Mouse (Mus musculus): ENCODE measurements around the gene Rad51b. TPM values are rescaled to one million over a fixed set of nuclear protein-coding genes. Genes with fewer than 3 reads are reported as not detected.

Gene Rad51b
- polyA plus RNA-seq, 1 experiment from 2014 or later = 0.87 TPM

DNA sequence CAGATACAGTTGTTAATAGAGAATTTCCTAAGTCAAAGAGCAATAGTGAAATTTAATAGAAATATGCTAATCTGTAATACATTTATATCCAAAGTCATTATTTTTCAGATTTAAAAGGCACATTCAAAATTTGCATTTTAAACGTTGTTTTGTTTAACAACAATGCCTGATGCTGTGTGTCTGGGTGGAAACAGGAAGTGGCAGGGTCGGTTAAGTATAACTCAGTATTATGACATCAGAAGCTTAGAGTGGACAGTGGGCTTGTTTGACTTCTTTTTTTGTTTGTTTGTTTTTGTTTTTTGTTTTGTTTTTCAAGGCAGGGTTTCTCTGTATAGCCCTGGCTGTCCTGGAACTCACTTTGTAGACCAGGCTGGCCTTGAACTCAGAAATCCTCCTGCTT lies 147.6 kb downstream of the Rad51b start:
- Histone ChIP-seq H3K9me3 (ENCODE audit: control insufficient read depth, low read length) (no peaks in the 10 kb centered on the region), H3K4me3 (ENCODE audit: low read depth, low read length) (no peak overlapping the region), H3K4me1 (ENCODE audit: control insufficient read depth, insufficient read depth, low read length) (no peaks in the 10 kb centered on the region), H3K27me3 (ENCODE audit: control insufficient read depth, insufficient read depth, low read length) (no peaks in the 10 kb centered on the region), H3K36me3 (ENCODE audit: control insufficient read depth, insufficient read depth, low read length) (no peaks in the 10 kb centered on the region), H3K4me2 (ENCODE audit: low read depth, low read length) (no peak overlapping the region), H3K9ac (replicated peaks; ENCODE audit: low read depth, low read length) (no peak overlapping the region), H3K27ac (ENCODE audit: low read depth, low read length) (no peak overlapping the region)
- no peak for ATAC-seq (ENCODE audit: low read depth)
- whole genome bisulfite sequencing = 82% methylated on average over 2 of the region's 2 CpGs

- no peak for ATAC-seq (ENCODE audit: low read depth)
Measured at GRCm38 (mm10) chr12:79447039-79447438, 150.0 kb downstream of the Rad51b start.

GRCm38 (mm10) chr12:79449817-79450411 lies 152.8 kb downstream of the Rad51b start:
- ATAC-seq (ENCODE audit: low read depth) = no peak
- Histone ChIP-seq H3K4me3 (ENCODE audit: low read depth, low read length) (no peak overlapping the region), H3K4me2 (ENCODE audit: low read depth, low read length) (no peak overlapping the region), H3K9me3 (ENCODE audit: control insufficient read depth, low read length) (no peaks in the 10 kb centered on the region), H3K27ac (ENCODE audit: low read depth, low read length) (no peak overlapping the region), H3K27me3 (ENCODE audit: control insufficient read depth, insufficient read depth, low read length) (no peaks in the 10 kb centered on the region), H3K9ac (replicated peaks; ENCODE audit: low read depth, low read length) (no peak overlapping the region), H3K36me3 (ENCODE audit: control insufficient read depth, insufficient read depth, low read length) (no peaks in the 10 kb centered on the region), H3K4me1 (ENCODE audit: control insufficient read depth, insufficient read depth, low read length) (no peaks in the 10 kb centered on the region)
- 70% methylated on average over 8 of the region's 8 CpGs for WGBS

More at GRCm38 (mm10) chr12:79447039-79447438, 150.0 kb downstream of the Rad51b start:
- 64% methylated on average over 3 of the region's 3 CpGs for WGBS
- H3K27me3 ChIP-seq (ENCODE audit: control insufficient read depth, insufficient read depth, low read length) = no peaks in the 10 kb centered on the region
- no peak overlapping the region for H3K4me3 ChIP-seq (ENCODE audit: low read depth, low read length)
- H3K27ac ChIP-seq (ENCODE audit: low read depth, low read length) = no peak overlapping the region
- H3K9me3 ChIP-seq (ENCODE audit: control insufficient read depth, low read length) = no peaks in the 10 kb centered on the region
- H3K36me3 ChIP-seq (ENCODE audit: control insufficient read depth, insufficient read depth, low read length) = no peaks in the 10 kb centered on the region
- no peak overlapping the region for H3K9ac ChIP-seq (replicated peaks; ENCODE audit: low read depth, low read length)
- no peaks in the 10 kb centered on the region for H3K4me1 ChIP-seq (ENCODE audit: control insufficient read depth, insufficient read depth, low read length)
- no peak overlapping the region for H3K4me2 ChIP-seq (ENCODE audit: low read depth, low read length)

DNA sequence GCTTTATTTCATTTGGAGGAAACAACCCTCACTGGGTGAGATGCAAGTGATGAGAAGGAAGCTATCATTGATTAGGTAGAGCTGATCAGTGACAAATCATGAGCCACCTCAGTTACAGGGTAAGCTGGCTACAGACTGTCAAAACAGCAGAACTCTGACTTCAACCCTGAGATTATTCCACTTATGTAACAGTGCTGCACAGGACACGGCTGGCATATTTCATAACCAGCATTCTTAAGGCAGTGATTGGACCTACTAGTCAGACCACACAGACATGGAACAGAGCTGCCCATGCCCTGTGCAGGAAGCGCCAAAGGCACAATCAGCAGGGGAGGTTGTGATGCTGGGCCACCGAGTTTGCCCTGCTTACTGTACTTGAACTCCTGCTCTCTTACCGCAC lies 155.8 kb downstream of the Rad51b start:
- H3K27ac ChIP-seq (ENCODE audit: low read depth, low read length) = no peak overlapping the region
- WGBS = 93% methylated on average over 4 of the region's 4 CpGs
- no peaks in the 10 kb centered on the region for H3K9me3 ChIP-seq (ENCODE audit: control insufficient read depth, low read length)
- no peak overlapping the region for H3K4me3 ChIP-seq (ENCODE audit: low read depth, low read length)
- peaks cover 6% of the 10 kb centered on the region for H3K4me1 ChIP-seq (ENCODE audit: control insufficient read depth, insufficient read depth, low read length)
- no peak for ATAC-seq (ENCODE audit: low read depth)
- H3K36me3 ChIP-seq (ENCODE audit: control insufficient read depth, insufficient read depth, low read length) = no peaks in the 10 kb centered on the region
- H3K9ac ChIP-seq (replicated peaks; ENCODE audit: low read depth, low read length) = no peak overlapping the region
- H3K27me3 ChIP-seq (ENCODE audit: control insufficient read depth, insufficient read depth, low read length) = no peaks in the 10 kb centered on the region
- H3K4me2 ChIP-seq (ENCODE audit: low read depth, low read length) = no peak overlapping the region

DNA sequence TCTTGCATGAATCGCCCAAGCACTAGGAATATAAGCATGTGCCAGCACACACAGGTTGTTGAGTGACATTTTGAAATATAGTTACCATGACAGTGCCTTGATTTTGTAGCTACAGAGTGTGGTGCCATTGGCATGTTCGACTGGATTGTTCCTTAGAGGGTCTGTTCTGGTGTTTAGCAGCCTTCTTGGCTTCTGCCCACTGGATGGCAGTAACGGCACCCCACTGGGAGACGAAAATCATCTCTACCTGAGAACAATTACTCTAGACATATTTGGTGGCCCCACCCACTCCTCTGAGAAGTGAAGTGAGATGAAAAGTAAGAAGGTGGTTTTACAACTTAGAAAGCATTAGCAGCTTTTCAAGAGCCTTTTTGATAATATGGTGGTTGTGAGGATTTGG lies 156.9 kb downstream of the Rad51b start:
- no peak for ATAC-seq (ENCODE audit: low read depth)
- 78% methylated on average over 4 of the region's 4 CpGs for WGBS

DNA sequence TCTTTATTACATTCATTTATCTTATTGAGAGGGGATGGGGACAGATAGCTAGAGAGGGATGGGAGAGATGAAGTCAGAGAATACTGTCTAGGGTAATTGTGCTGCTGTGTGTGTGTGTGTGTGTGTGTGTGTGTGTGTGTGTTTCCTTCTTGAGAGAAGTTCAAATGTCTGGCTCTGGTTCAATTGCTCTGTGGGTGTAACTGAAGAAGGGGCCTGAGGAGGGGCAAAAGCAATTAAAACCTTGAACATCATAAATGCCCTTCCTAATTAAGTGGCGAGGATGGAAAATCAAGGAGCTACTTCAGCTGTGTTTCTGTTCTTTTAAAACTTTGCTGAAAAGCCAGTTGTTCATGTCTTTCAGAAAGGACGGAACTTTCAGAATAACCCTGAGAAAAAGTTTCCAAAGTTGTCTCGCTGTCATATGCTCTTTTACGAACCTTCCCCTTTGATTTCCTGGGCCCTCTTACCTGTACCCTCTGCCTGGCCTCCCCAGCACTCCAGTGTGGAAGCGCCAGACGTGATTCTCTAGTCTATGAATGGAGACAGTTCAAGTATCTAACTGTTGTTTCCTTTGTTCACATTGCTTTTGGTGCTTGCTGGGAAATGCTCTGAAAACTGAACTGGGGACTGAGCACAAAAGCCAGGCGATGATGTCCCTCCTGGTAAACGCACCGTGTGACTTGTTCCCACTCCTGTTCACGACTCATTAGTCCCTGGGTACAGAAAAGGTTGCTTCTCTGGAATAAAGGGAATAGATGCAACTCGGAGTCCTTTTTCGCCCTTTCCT lies 158.2 kb downstream of the Rad51b start:
- no peaks in the 10 kb centered on the region for H3K27me3 ChIP-seq (ENCODE audit: control insufficient read depth, insufficient read depth, low read length)
- peaks cover 6% of the 10 kb centered on the region for H3K4me1 ChIP-seq (ENCODE audit: control insufficient read depth, insufficient read depth, low read length)
- ATAC-seq (ENCODE audit: low read depth) = no peak
- no peak overlapping the region; the same call in 1 of the 2 replicates for H3K4me2 ChIP-seq (ENCODE audit: low read depth, low read length)
- no peaks in the 10 kb centered on the region for H3K9me3 ChIP-seq (ENCODE audit: control insufficient read depth, low read length)
- 0 out of 2 replicates have a peak overlapping the region, but pooled peaks have one; percentile 3 for H3K9ac ChIP-seq (replicated peaks; ENCODE audit: low read depth, low read length)
- WGBS = 23% methylated on average over 12 of the region's 12 CpGs
- no peak overlapping the region for H3K4me3 ChIP-seq (ENCODE audit: low read depth, low read length)
- H3K36me3 ChIP-seq (ENCODE audit: control insufficient read depth, insufficient read depth, low read length) = no peaks in the 10 kb centered on the region
- H3K27ac ChIP-seq (ENCODE audit: low read depth, low read length) = no peak overlapping the region

More for the DNA sequence above, 156.9 kb downstream of the Rad51b start:
- H3K9ac ChIP-seq (replicated peaks; ENCODE audit: low read depth, low read length) = no peak overlapping the region
- no peak overlapping the region for H3K4me2 ChIP-seq (ENCODE audit: low read depth, low read length)
- no peak overlapping the region for H3K4me3 ChIP-seq (ENCODE audit: low read depth, low read length)
- no peaks in the 10 kb centered on the region for H3K27me3 ChIP-seq (ENCODE audit: control insufficient read depth, insufficient read depth, low read length)
- no peak overlapping the region for H3K27ac ChIP-seq (ENCODE audit: low read depth, low read length)
- H3K36me3 ChIP-seq (ENCODE audit: control insufficient read depth, insufficient read depth, low read length) = no peaks in the 10 kb centered on the region
- H3K4me1 ChIP-seq (ENCODE audit: control insufficient read depth, insufficient read depth, low read length) = peaks cover 6% of the 10 kb centered on the region
- no peaks in the 10 kb centered on the region for H3K9me3 ChIP-seq (ENCODE audit: control insufficient read depth, low read length)

DNA sequence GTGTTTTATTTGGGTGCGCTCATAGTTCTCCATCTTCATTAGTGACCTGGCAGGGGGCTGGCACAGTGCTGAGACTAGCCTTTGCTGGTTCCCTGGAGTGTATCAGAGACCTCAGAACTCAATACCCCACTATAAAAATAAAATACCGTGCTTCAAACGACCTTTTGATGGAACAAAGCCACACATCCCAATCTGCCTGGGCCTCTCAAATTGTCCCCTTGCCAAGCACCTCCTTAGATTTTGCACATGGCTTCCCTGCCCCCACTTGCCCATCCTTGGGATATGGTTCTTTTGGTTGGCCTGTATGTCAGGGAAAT lies 158.7 kb downstream of the Rad51b start:
- H3K4me3 ChIP-seq (ENCODE audit: low read depth, low read length) = no peak overlapping the region
- no peak overlapping the region for H3K4me2 ChIP-seq (ENCODE audit: low read depth, low read length)
- no peaks in the 10 kb centered on the region for H3K27me3 ChIP-seq (ENCODE audit: control insufficient read depth, insufficient read depth, low read length)
- 0 out of 2 replicates have a peak overlapping the region, but pooled peaks have one; percentile 3 for H3K9ac ChIP-seq (replicated peaks; ENCODE audit: low read depth, low read length)
- H3K27ac ChIP-seq (ENCODE audit: low read depth, low read length) = no peak overlapping the region
- H3K4me1 ChIP-seq (ENCODE audit: control insufficient read depth, insufficient read depth, low read length) = peaks cover 6% of the 10 kb centered on the region
- no peaks in the 10 kb centered on the region for H3K36me3 ChIP-seq (ENCODE audit: control insufficient read depth, insufficient read depth, low read length)
- no peak; the same call in 1 of the 2 replicates for ATAC-seq (ENCODE audit: low read depth)
- no peaks in the 10 kb centered on the region for H3K9me3 ChIP-seq (ENCODE audit: control insufficient read depth, low read length)
- 13% methylated on average over 3 of the region's 3 CpGs for WGBS

DNA sequence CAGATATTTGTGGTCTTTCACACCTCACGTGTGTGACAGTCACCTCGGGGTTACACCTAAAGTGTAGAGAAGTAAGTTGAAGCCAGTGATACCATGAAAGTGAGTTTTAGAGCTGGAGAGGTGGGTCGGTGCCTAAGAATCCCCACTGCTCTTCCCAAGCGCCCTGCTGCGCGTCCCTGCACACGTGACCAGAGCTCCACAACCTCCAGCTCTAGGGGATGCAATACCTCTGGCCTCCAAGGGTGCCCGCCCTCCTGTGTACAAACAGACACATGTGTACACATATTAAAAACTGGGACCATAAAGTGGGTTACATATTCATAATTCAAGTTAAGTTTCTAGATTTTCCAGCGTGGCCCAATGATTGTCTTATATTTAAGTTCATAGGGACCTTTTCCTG lies 159.2 kb downstream of the Rad51b start:
- no peak for ATAC-seq (ENCODE audit: low read depth)
- Histone ChIP-seq H3K4me3 (ENCODE audit: low read depth, low read length) (no peak overlapping the region), H3K9ac (replicated peaks; ENCODE audit: low read depth, low read length) (no peak overlapping the region), H3K4me1 (ENCODE audit: control insufficient read depth, insufficient read depth, low read length) (peaks cover 6% of the 10 kb centered on the region), H3K9me3 (ENCODE audit: control insufficient read depth, low read length) (no peaks in the 10 kb centered on the region), H3K4me2 (ENCODE audit: low read depth, low read length) (no peak overlapping the region), H3K27ac (ENCODE audit: low read depth, low read length) (no peak overlapping the region), H3K36me3 (ENCODE audit: control insufficient read depth, insufficient read depth, low read length) (no peaks in the 10 kb centered on the region), H3K27me3 (ENCODE audit: control insufficient read depth, insufficient read depth, low read length) (no peaks in the 10 kb centered on the region)
- WGBS = 85% methylated on average over 9 of the region's 9 CpGs

DNA sequence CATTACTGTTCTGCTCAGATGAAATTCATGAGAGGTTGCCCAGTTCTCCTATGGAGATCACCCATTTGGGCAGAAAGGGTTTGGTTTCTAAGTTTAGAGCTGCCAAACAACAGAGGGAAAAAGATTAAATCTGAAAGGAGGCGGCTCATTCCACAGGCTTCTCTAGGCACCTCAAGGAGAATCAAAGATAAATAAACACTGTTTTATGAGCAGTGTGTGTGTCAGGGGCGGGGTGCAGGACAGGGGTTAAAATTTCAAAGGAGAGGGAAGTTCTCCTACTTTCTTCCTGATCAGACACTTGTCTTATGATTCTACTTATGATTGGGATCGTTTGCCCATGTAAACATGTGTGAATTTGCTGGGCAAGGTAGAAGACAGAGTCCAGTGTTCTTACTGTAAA lies 166.3 kb downstream of the Rad51b start:
- Histone ChIP-seq H3K9ac (replicated peaks; ENCODE audit: low read depth, low read length) (no peak overlapping the region), H3K36me3 (ENCODE audit: control insufficient read depth, insufficient read depth, low read length) (no peaks in the 10 kb centered on the region), H3K4me2 (ENCODE audit: low read depth, low read length) (no peak overlapping the region), H3K27ac (ENCODE audit: low read depth, low read length) (no peak overlapping the region), H3K9me3 (ENCODE audit: control insufficient read depth, low read length) (no peaks in the 10 kb centered on the region), H3K4me1 (ENCODE audit: control insufficient read depth, insufficient read depth, low read length) (no peaks in the 10 kb centered on the region), H3K27me3 (ENCODE audit: control insufficient read depth, insufficient read depth, low read length) (no peaks in the 10 kb centered on the region), H3K4me3 (ENCODE audit: low read depth, low read length) (no peak overlapping the region)
- 79% methylated on average over 3 of the region's 3 CpGs for WGBS
- no peak for ATAC-seq (ENCODE audit: low read depth)

Measured in neural tube, embryonic 14.5 days (tissue).